Mouse (Mus musculus) midbrain, embryonic 14.5 days (tissue): ENCODE data around the gene Rnf185. TPM values are rescaled to one million over a fixed set of nuclear protein-coding genes. Genes with fewer than 3 reads are reported as not detected.
A peak's percentile ranks its signal among the peaks of the same experiment; 100 is the strongest.

Experiments used
- ATAC-seq: fragments of 200-750 bp; cut with Nextera tagmentation; 2 replicates; pipeline ENCODE4 v1.8.0; 2017; ENCODE audit warnings: moderate number of reproducible peaks, moderate library complexity; ENCODE audit not compliant: low FRiP score, low TSS enrichment
- DNase-seq: peaks from one replicate; pipeline ENCODE4 v3.0.0-alpha.2; 2015
- H3K27ac ChIP-seq: fragments of 300-500 bp; sonication (generic); replicated peaks from 2 replicates; pipeline ENCODE4 v1.5.1; 2014; ENCODE audit warnings: mild to moderate bottlenecking, low read depth, low read length, moderate library complexity
- H3K27me3 ChIP-seq: fragments of 300-500 bp; sonication (generic); 2 replicates; pipeline ENCODE4 v1.6.1; 2014; ENCODE audit warnings: low read length, control low read depth, mixed read lengths; ENCODE audit not compliant: control insufficient read depth, insufficient read depth
- H3K36me3 ChIP-seq: fragments of 300-500 bp; sonication (generic); 2 replicates; pipeline ENCODE4 v1.6.1; 2014; ENCODE audit warnings: low read length, control low read depth; ENCODE audit not compliant: control insufficient read depth, insufficient read depth
- H3K4me1 ChIP-seq: fragments of 300-500 bp; sonication (generic); 2 replicates; pipeline ENCODE4 v1.6.1; 2014; ENCODE audit warnings: mild to moderate bottlenecking, antibody characterized with exemption, low read length, control low read depth; ENCODE audit not compliant: control insufficient read depth, insufficient read depth
- H3K4me2 ChIP-seq: fragments of 300-500 bp; sonication (generic); 2 replicates; pipeline ENCODE4 v1.6.1; 2014; ENCODE audit warnings: mild to moderate bottlenecking, low read length, moderate library complexity
- H3K4me3 ChIP-seq: fragments of 300-500 bp; sonication (generic); replicated peaks from 2 replicates; pipeline ENCODE4 v1.5.1; 2014; ENCODE audit warnings: low read depth, low read length
- H3K9ac ChIP-seq: fragments of 300-500 bp; sonication (generic); replicated peaks from 2 replicates; pipeline ENCODE4 v1.6.1; 2014; ENCODE audit warnings: mild to moderate bottlenecking, low read length, moderate library complexity
- H3K9me3 ChIP-seq: fragments of 300-500 bp; sonication (generic); 2 replicates; pipeline ENCODE4 v1.6.1; 2016; ENCODE audit warnings: low read length, control low read depth, mixed read lengths; ENCODE audit not compliant: control insufficient read depth
- WGBS: fragments of 180-500 bp; shearing (Covaris S2); extraction: QIAGEN DNeasy Blood & Tissue Kit; methylation state at CpG from one replicate; pipeline ENCODE4 v1.1.7; 2014; 5-methylcytosine and 5-hydroxymethylcytosine counted together
- polyA plus RNA-seq: library from polyadenylated mRNA; unstranded; fragments of >200 nt; fragmentation: Nextera tagmentation; extraction: Ambion mirVana; gene quantifications from 2 replicates; pipeline ENCODE4 v1.2.1, GENCODE M21; 2014

Rnf185 gene
- polyA plus RNA-seq, 1 experiment from 2014 or later = 55.3 TPM

GRCm38 (mm10) chr11:3483980-3484642 is 31.9 kb upstream of the Rnf185 start:
- WGBS = 67% methylated on average over 11 of the region's 11 CpGs
- no peaks in the 10 kb centered on the region for H3K9me3 ChIP-seq
- ATAC-seq (no peak), DNase-seq (peak; percentile 14)
- H3K36me3 ChIP-seq = no peaks in the 10 kb centered on the region
- no peak overlapping the region for H3K4me2 ChIP-seq
- no peak overlapping the region for H3K9ac ChIP-seq
- H3K27ac ChIP-seq = no peak overlapping the region
- no peak overlapping the region for H3K4me3 ChIP-seq
- H3K4me1 ChIP-seq = no peaks in the 10 kb centered on the region
- H3K27me3 ChIP-seq = no peaks in the 10 kb centered on the region

- H3K4me2 ChIP-seq = no peak overlapping the region
- H3K9ac ChIP-seq = no peak overlapping the region
- no peaks in the 10 kb centered on the region for H3K27me3 ChIP-seq
- no peaks in the 10 kb centered on the region for H3K9me3 ChIP-seq
- H3K4me1 ChIP-seq = no peaks in the 10 kb centered on the region
- H3K36me3 ChIP-seq = no peaks in the 10 kb centered on the region
- H3K27ac ChIP-seq = no peak overlapping the region
- DNase-seq (no peak), ATAC-seq (no peak)
- no peak overlapping the region for H3K4me3 ChIP-seq
These were observed 23.3 kb upstream of the Rnf185 start for GRCm38 (mm10) chr11:3475489-3475888.

- H3K36me3 ChIP-seq = no peaks in the 10 kb centered on the region
- H3K9ac ChIP-seq = no peak overlapping the region
- H3K4me2 ChIP-seq = no peak overlapping the region
- no peak overlapping the region for H3K4me3 ChIP-seq
- DNase-seq (no peak), ATAC-seq (no peak)
- no peak overlapping the region for H3K27ac ChIP-seq
- WGBS = 93% methylated on average over 7 of the region's 7 CpGs
- no peaks in the 10 kb centered on the region for H3K4me1 ChIP-seq
- H3K9me3 ChIP-seq = no peaks in the 10 kb centered on the region
- H3K27me3 ChIP-seq = no peaks in the 10 kb centered on the region
These were observed 22.4 kb upstream of the Rnf185 start for GRCm38 (mm10) chr11:3474480-3475115.

- Histone ChIP-seq H3K4me3 (no peak overlapping the region), H3K27me3 (no peaks in the 10 kb centered on the region), H3K36me3 (no peaks in the 10 kb centered on the region), H3K9ac (no peak overlapping the region), H3K4me1 (no peaks in the 10 kb centered on the region), H3K27ac (no peak overlapping the region), H3K4me2 (no peak overlapping the region), H3K9me3 (no peaks in the 10 kb centered on the region)
- WGBS = 25% methylated on average over 1 of the region's 1 CpGs
- DNase-seq = peak; percentile 94
- ATAC-seq = peak; percentile 48; the same call in 1 of the 2 replicates
These were observed 20.3 kb upstream of the Rnf185 start for GRCm38 (mm10) chr11:3472484-3472883.

- 26% methylated on average over 11 of the region's 11 CpGs for WGBS
- no peak for ATAC-seq
- no peak overlapping the region for H3K27ac ChIP-seq
- H3K9me3 ChIP-seq = no peaks in the 10 kb centered on the region
- no peak for DNase-seq
- H3K36me3 ChIP-seq = no peaks in the 10 kb centered on the region
- no peak overlapping the region for H3K9ac ChIP-seq
- no peak overlapping the region for H3K4me2 ChIP-seq
- no peaks in the 10 kb centered on the region for H3K27me3 ChIP-seq
- H3K4me3 ChIP-seq = no peak overlapping the region
- no peaks in the 10 kb centered on the region for H3K4me1 ChIP-seq
These were observed 19.3 kb upstream of the Rnf185 start for GRCm38 (mm10) chr11:3471448-3471850.

GRCm38 (mm10) chr11:3462846-3463245 is 10.7 kb upstream of the Rnf185 start:
- H3K36me3 ChIP-seq = no peaks in the 10 kb centered on the region
- H3K9me3 ChIP-seq = no peaks in the 10 kb centered on the region
- WGBS = 93% methylated on average over 1 of the region's 1 CpGs
- H3K9ac ChIP-seq = no peak overlapping the region
- DNase-seq (no peak), ATAC-seq (no peak)
- H3K27me3 ChIP-seq = no peaks in the 10 kb centered on the region
- no peak overlapping the region for H3K27ac ChIP-seq
- no peaks in the 10 kb centered on the region for H3K4me1 ChIP-seq
- H3K4me3 ChIP-seq = no peak overlapping the region
- H3K4me2 ChIP-seq = no peak overlapping the region

- Histone ChIP-seq H3K36me3 (peaks cover 6% of the 10 kb centered on the region; the same call in 1 of the 2 replicates), H3K9me3 (no peaks in the 10 kb centered on the region), H3K27me3 (no peaks in the 10 kb centered on the region), H3K4me3 (no peak overlapping the region), H3K9ac (no peak overlapping the region), H3K4me1 (no peaks in the 10 kb centered on the region), H3K4me2 (no peak overlapping the region), H3K27ac (no peak overlapping the region)
- WGBS = 79% methylated on average over 2 of the region's 2 CpGs
- ATAC-seq (no peak), DNase-seq (no peak)
These were observed 6.9 kb upstream of the Rnf185 start for GRCm38 (mm10) chr11:3459105-3459468.

GRCm38 (mm10) chr11:3458428-3459104 is 6.4 kb upstream of the Rnf185 start:
- H3K27ac ChIP-seq = no peak overlapping the region
- ATAC-seq (no peak), DNase-seq (no peak)
- no peak overlapping the region for H3K4me2 ChIP-seq
- peaks cover 7% of the 10 kb centered on the region; the same call in 1 of the 2 replicates for H3K36me3 ChIP-seq
- peaks cover under 1% of the 10 kb centered on the region; the same call in 1 of the 2 replicates for H3K4me1 ChIP-seq
- H3K9me3 ChIP-seq = no peaks in the 10 kb centered on the region
- no peak overlapping the region for H3K4me3 ChIP-seq
- H3K9ac ChIP-seq = no peak overlapping the region
- WGBS = 89% methylated on average over 13 of the region's 13 CpGs
- no peaks in the 10 kb centered on the region for H3K27me3 ChIP-seq
